ENCODE assay signal across 13 mouse cellular contexts in genomic region chr11:6603224-6603623, GRCm38 (mm10). TPM values are rescaled to one million over a fixed set of nuclear protein-coding genes. Genes with fewer than 3 reads are reported as not detected.
DNase-seq lines count a peak whose midpoint lies in the region; ATAC-seq lines count a peak whose summit lies in the region.
"Had no signal": no experiment of that assay in that cellular context is flagged by ENCODE, and none has a peak within 500 bp of the region (broad histone marks: within the 10 kb centered on the region; RNA-seq: fewer than 3 reads in every experiment).

No protein-coding gene starts in this region.

- H3K9me3 ChIP-seq in forebrain, embryonic 11.5 days (ENCODE audit: control insufficient read depth, low read length) = no peaks in the 10 kb centered on the region
- no peaks in the 10 kb centered on the region for H3K9me3 ChIP-seq in forebrain, embryonic 10.5 days
- H3K9me3 ChIP-seq in neural tube, embryonic 11.5 days (ENCODE audit: control insufficient read depth, low read length) = no peaks in the 10 kb centered on the region
- H3K9me3 ChIP-seq in midbrain, embryonic 11.5 days (ENCODE audit: control insufficient read depth, low read length) = no peaks in the 10 kb centered on the region
- H3K9me3 ChIP-seq: megakaryocyte, embryonic 14.5 days had no signal

- peaks cover 27% of the 10 kb centered on the region for H3K4me1 ChIP-seq in forebrain, embryonic 11.5 days (replicated peaks; ENCODE audit: control insufficient read depth, insufficient read depth, low read length)
- peaks cover 63% of the 10 kb centered on the region for H3K4me1 ChIP-seq in forebrain, embryonic 10.5 days
- H3K4me1 ChIP-seq in neural tube, embryonic 11.5 days (ENCODE audit: control insufficient read depth, insufficient read depth, low read length) = peaks cover 17% of the 10 kb centered on the region; the same call in 1 of the 2 replicates
- H3K4me1 ChIP-seq in midbrain, embryonic 11.5 days (ENCODE audit: control insufficient read depth, insufficient read depth, low read length) = peaks cover 32% of the 10 kb centered on the region

- no peaks in the 10 kb centered on the region for H3K36me3 ChIP-seq in forebrain, embryonic 11.5 days (ENCODE audit: control insufficient read depth, insufficient read depth, low read length)
- peaks cover 4% of the 10 kb centered on the region for H3K36me3 ChIP-seq in forebrain, embryonic 10.5 days (replicated peaks)
- H3K36me3 ChIP-seq in neural tube, embryonic 11.5 days (ENCODE audit: control insufficient read depth, insufficient read depth, low read length) = no peaks in the 10 kb centered on the region; the same call in 1 of the 2 replicates
- H3K36me3 ChIP-seq in midbrain, embryonic 11.5 days (ENCODE audit: control insufficient read depth, insufficient read depth, low read length) = no peaks in the 10 kb centered on the region

- H3K4me2 ChIP-seq in forebrain, embryonic 11.5 days (ENCODE audit: low read depth, low read length, severe bottlenecking) = peak overlapping the region; percentile 71; the same call in 1 of the 2 replicates
- peak overlapping the region; percentile 67 for H3K4me2 ChIP-seq in neural tube, embryonic 11.5 days (ENCODE audit: low read depth)
- peak overlapping the region; percentile 69; the same call in 1 of the 2 replicates for H3K4me2 ChIP-seq in midbrain, embryonic 11.5 days

- ATAC-seq in forebrain, embryonic 11.5 days (replicated peaks; ENCODE audit: low FRiP score) = no peak
- no peak for ATAC-seq in neural tube, embryonic 11.5 days (ENCODE audit: insufficient read depth, low FRiP score, low TSS enrichment)
- ATAC-seq in midbrain, embryonic 11.5 days (ENCODE audit: low FRiP score) = no peak
- ATAC-seq: intestine, postnatal 0 days had no signal

- WGBS in forebrain, embryonic 11.5 days = 76% methylated on average over 9 of the region's 9 CpGs
- WGBS in forebrain, embryonic 10.5 days = 85% methylated on average over 9 of the region's 9 CpGs
- 87% methylated on average over 9 of the region's 9 CpGs for WGBS in neural tube, embryonic 11.5 days
- WGBS in midbrain, embryonic 11.5 days = 84% methylated on average over 9 of the region's 9 CpGs

- H3K27me3 ChIP-seq in forebrain, embryonic 11.5 days (ENCODE audit: control insufficient read depth, insufficient read depth, low read length) = peaks cover 4% of the 10 kb centered on the region; the same call in 1 of the 2 replicates
- peaks cover 53% of the 10 kb centered on the region for H3K27me3 ChIP-seq in forebrain, embryonic 10.5 days (ENCODE audit: poor library complexity, severe bottlenecking)
- peaks cover 8% of the 10 kb centered on the region; the same call in 1 of the 2 replicates for H3K27me3 ChIP-seq in neural tube, embryonic 11.5 days (ENCODE audit: control insufficient read depth, insufficient read depth, low read length)
- H3K27me3 ChIP-seq in midbrain, embryonic 11.5 days (ENCODE audit: control insufficient read depth, insufficient read depth, low read length) = no peaks in the 10 kb centered on the region

- H3K4me3 ChIP-seq in forebrain, embryonic 11.5 days (ENCODE audit: low read depth, low read length) = no peak overlapping the region
- no peak overlapping the region; the same call in 1 of the 2 replicates for H3K4me3 ChIP-seq in forebrain, embryonic 10.5 days
- peak overlapping the region; percentile 45; the same call in 1 of the 2 replicates for H3K4me3 ChIP-seq in neural tube, embryonic 11.5 days (ENCODE audit: low read depth, low read length)
- H3K4me3 ChIP-seq in midbrain, embryonic 11.5 days (ENCODE audit: low read depth, low read length) = peak overlapping the region; percentile 46; the same call in 1 of the 2 replicates
- H3K4me3 ChIP-seq: megakaryocyte, embryonic 14.5 days had no signal

- peak; percentile 48 for DNase-seq in forebrain, embryonic 11.5 days (ENCODE audit: low spot score)
- DNase-seq in forebrain, embryonic 10.5 days (ENCODE audit: extremely low spot score, low spot score) = no peak
- DNase-seq in neural tube, embryonic 11.5 days (ENCODE audit: low spot score) = no peak
- DNase-seq in neural tube, embryonic 10.5 days (ENCODE audit: extremely low spot score, low spot score) = no peak
- DNase-seq in midbrain, embryonic 11.5 days (ENCODE audit: low spot score, missing footprints) = no peak
- DNase-seq in urinary bladder, adult 2 months (ENCODE audit: low spot score) = no peak
- DNase-seq in kidney, postnatal 10 days = no peak
- DNase-seq in adipocyte (ENCODE audit: low spot score) = no peak
- DNase-seq: gastrocnemius, postnatal 36 days had no signal

- H3K9ac ChIP-seq in forebrain, embryonic 11.5 days (ENCODE audit: low read length) = no peak overlapping the region
- H3K9ac ChIP-seq in neural tube, embryonic 11.5 days (ENCODE audit: low read length) = no peak overlapping the region
- H3K9ac ChIP-seq in midbrain, embryonic 11.5 days (ENCODE audit: low read length) = no peak overlapping the region

- no peak overlapping the region for H3K27ac ChIP-seq in forebrain, embryonic 11.5 days (ENCODE audit: low read depth, low read length)
- H3K27ac ChIP-seq in forebrain, embryonic 10.5 days = no peak overlapping the region
- H3K27ac ChIP-seq in neural tube, embryonic 11.5 days (ENCODE audit: low read depth, low read length) = no peak overlapping the region
- H3K27ac ChIP-seq in midbrain, embryonic 11.5 days (ENCODE audit: low read depth, low read length) = no peak overlapping the region

RNA-seq across cellular contexts. Expression of gene Nacad, which starts 2.6 kb away (rescaled TPM):
- 28.4 and 29.3 TPM in 2 replicates for polyA plus RNA-seq in forebrain, embryonic 11.5 days (2014; fragmentation: Nextera tagmentation; extraction: Ambion mirVana)
- 6.2 and 7.1 TPM in 2 replicates for polyA plus RNA-seq in forebrain, embryonic 10.5 days (2016; fragmentation: Nextera tagmentation; extraction: Ambion mirVana)
- 46.5 and 50.1 TPM in 2 replicates for polyA plus RNA-seq in neural tube, embryonic 11.5 days (2014; fragmentation: Nextera tagmentation; extraction: Ambion mirVana)
- 37.1 and 38.4 TPM in 2 replicates for polyA plus RNA-seq in midbrain, embryonic 11.5 days (2014; fragmentation: Nextera tagmentation; extraction: Ambion mirVana)
- 19.1 and 24.0 TPM in 2 replicates for polyA plus RNA-seq in urinary bladder, adult 2 months (2012; rRNA removed)

RNA-seq across cellular contexts. Expression of gene Tbrg4, which starts 22.6 kb away (rescaled TPM):
- 53.0 TPM in 2 replicates for polyA plus RNA-seq in forebrain, embryonic 11.5 days (2014; fragmentation: Nextera tagmentation; extraction: Ambion mirVana)
- polyA plus RNA-seq in forebrain, embryonic 10.5 days (2016; fragmentation: Nextera tagmentation; extraction: Ambion mirVana) = 71.2 and 80.0 TPM in 2 replicates
- 41.0 and 43.4 TPM in 2 replicates for polyA plus RNA-seq in neural tube, embryonic 11.5 days (2014; fragmentation: Nextera tagmentation; extraction: Ambion mirVana)
- polyA plus RNA-seq in midbrain, embryonic 11.5 days (2014; fragmentation: Nextera tagmentation; extraction: Ambion mirVana) = 35.5 and 38.3 TPM in 2 replicates
- polyA plus RNA-seq in urinary bladder, adult 2 months (2012; rRNA removed) = 41.5 and 50.3 TPM in 2 replicates

RNA-seq across cellular contexts. Expression of gene Wap, which starts 35.2 kb away (rescaled TPM):
- polyA plus RNA-seq in forebrain, embryonic 11.5 days (2014; fragmentation: Nextera tagmentation; extraction: Ambion mirVana) = not detected in 2 replicates
- not detected in 2 replicates for polyA plus RNA-seq in forebrain, embryonic 10.5 days (2016; fragmentation: Nextera tagmentation; extraction: Ambion mirVana)
- polyA plus RNA-seq in neural tube, embryonic 11.5 days (2014; fragmentation: Nextera tagmentation; extraction: Ambion mirVana) = not detected in 2 replicates
- not detected in 2 replicates for polyA plus RNA-seq in midbrain, embryonic 11.5 days (2014; fragmentation: Nextera tagmentation; extraction: Ambion mirVana)
- not detected in 2 replicates for polyA plus RNA-seq in urinary bladder, adult 2 months (2012; rRNA removed)
- polyA plus RNA-seq: large intestine, adult 2 months; liver, embryonic 16.5 days had no signal

RNA-seq across cellular contexts. Expression of gene Ramp3, which starts 55.1 kb away (rescaled TPM):
- polyA plus RNA-seq in forebrain, embryonic 11.5 days (2014; fragmentation: Nextera tagmentation; extraction: Ambion mirVana) = 3.5 and 3.9 TPM in 2 replicates
- 5.4 and 5.6 TPM in 2 replicates for polyA plus RNA-seq in forebrain, embryonic 10.5 days (2016; fragmentation: Nextera tagmentation; extraction: Ambion mirVana)
- polyA plus RNA-seq in neural tube, embryonic 11.5 days (2014; fragmentation: Nextera tagmentation; extraction: Ambion mirVana) = 9.3 and 11.8 TPM in 2 replicates
- 4.2 and 4.7 TPM in 2 replicates for polyA plus RNA-seq in midbrain, embryonic 11.5 days (2014; fragmentation: Nextera tagmentation; extraction: Ambion mirVana)
- polyA plus RNA-seq in urinary bladder, adult 2 months (2012; rRNA removed) = 2.3 and 2.5 TPM in 2 replicates

RNA-seq across cellular contexts. Expression of gene Ccm2, which starts 56.5 kb away (rescaled TPM):
- 90.8 and 97.2 TPM in 2 replicates for polyA plus RNA-seq in forebrain, embryonic 11.5 days (2014; fragmentation: Nextera tagmentation; extraction: Ambion mirVana)
- polyA plus RNA-seq in forebrain, embryonic 10.5 days (2016; fragmentation: Nextera tagmentation; extraction: Ambion mirVana) = 99.5 and 107 TPM in 2 replicates
- polyA plus RNA-seq in neural tube, embryonic 11.5 days (2014; fragmentation: Nextera tagmentation; extraction: Ambion mirVana) = 95.8 and 103 TPM in 2 replicates
- 72.8 and 81.6 TPM in 2 replicates for polyA plus RNA-seq in midbrain, embryonic 11.5 days (2014; fragmentation: Nextera tagmentation; extraction: Ambion mirVana)
- 66.1 and 77.6 TPM in 2 replicates for polyA plus RNA-seq in urinary bladder, adult 2 months (2012; rRNA removed)

Comparison
In these comparisons a context has a peak if more than half of its experiments do, and no peak if none do; other contexts are left out.
1. H3K4me3 ChIP-seq: peak in neural tube, embryonic 11.5 days (single experiment) and midbrain, embryonic 11.5 days (single experiment); none in forebrain, embryonic 11.5 days (single experiment) and forebrain, embryonic 10.5 days (single experiment).
2. Peak in every context shown above with its lines, with median percentiles within 50 percentile points of each other: H3K4me2 ChIP-seq.